Mouse (Mus musculus) thymus, postnatal 4 days (tissue): Measurements from ENCODE around the gene Rras2.

ENCODE experiments used
- DNase-seq: peaks from one replicate; pipeline ENCODE4 v3.0.0; 2021

Rras2 gene

GRCm38 (mm10) chr7:114110500-114110899, 7.1 kb downstream of the Rras2 start:
- DNase-seq = no peak

GRCm38 (mm10) chr7:114105886-114106285, 11.7 kb downstream of the Rras2 start:
- DNase-seq = no peak

- peak; percentile 65 for DNase-seq
These were observed 13.8 kb downstream of the Rras2 start for GRCm38 (mm10) chr7:114103629-114104347.

DNA sequence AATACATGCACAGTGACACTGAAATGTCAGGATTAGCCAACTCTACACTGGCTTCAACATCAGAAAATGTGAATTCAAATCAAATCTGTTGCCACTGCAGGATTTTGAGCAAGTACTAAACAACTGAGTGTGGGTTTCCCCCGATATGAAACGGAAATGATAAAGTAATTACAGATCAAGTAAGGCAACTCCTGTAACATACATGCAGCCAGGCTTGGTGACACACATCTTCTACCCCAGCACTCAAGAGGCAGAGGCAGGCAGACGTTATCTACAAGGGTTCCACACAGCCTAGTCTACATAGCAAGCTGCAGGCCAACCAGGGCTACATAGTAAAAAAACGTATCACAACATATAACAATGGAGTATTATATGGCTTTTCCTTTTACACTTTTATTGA, 14.4 kb downstream of the Rras2 start:
- DNase-seq = no peak

- no peak for DNase-seq
These were observed 15.0 kb downstream of the Rras2 start for GRCm38 (mm10) chr7:114102609-114103008.

- DNase-seq = no peak
These were observed 16.2 kb downstream of the Rras2 start for GRCm38 (mm10) chr7:114101412-114101811.

DNA sequence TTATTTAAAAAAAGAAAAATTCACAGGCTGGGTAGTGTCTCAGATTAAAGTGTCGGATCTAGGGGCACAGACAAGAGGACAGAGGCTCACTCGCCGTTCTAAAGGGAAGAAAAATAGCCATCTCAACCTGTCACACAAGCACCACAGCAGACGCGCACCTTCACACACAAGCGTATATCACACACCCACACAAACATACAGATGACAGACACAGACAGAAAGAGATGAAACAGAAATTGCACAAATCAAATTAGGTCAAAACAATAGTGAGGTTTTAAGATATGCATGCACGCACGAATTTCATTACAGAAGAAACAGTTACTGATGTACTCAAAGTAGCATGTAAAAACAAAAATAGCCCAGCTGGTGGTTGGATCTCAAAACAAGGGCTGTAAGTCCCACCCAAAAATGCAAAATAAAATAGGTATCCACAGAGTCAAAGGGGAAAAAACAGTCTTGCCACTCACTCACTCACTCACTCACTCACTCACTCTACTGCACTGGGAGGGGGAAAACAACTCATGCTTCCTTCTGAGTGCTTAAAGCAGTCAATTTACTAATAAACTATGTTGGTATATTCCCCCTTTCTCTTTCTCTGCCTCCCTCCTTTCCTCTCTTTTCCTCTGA, 23.9 kb downstream of the Rras2 start:
- no peak for DNase-seq

- no peak for DNase-seq
These were observed 26.6 kb downstream of the Rras2 start for GRCm38 (mm10) chr7:114090892-114091545.

DNA sequence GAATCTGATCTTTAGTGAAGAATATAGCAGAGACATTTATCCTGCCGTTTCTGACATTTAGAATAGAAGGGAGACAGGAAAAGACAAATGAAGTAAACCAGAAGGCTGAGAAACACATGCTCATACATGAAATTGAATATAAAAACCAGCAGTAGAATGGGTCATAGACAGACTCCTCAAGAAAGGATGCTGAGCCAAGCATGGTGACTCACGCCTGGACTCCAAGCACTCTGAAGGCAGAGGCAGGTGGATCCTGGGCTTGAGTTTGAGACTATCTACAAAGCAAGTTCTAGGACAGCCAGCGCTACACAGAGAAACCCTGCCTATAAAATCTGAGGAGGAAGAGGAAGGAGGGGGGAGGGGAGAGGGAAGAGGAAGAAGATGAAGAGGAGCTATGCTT, 27.4 kb downstream of the Rras2 start:
- no peak for DNase-seq

GRCm38 (mm10) chr7:114088918-114089317, 28.7 kb downstream of the Rras2 start:
- no peak for DNase-seq

- DNase-seq = peak; percentile 59
These were observed 29.6 kb downstream of the Rras2 start for GRCm38 (mm10) chr7:114087986-114088385.

DNA sequence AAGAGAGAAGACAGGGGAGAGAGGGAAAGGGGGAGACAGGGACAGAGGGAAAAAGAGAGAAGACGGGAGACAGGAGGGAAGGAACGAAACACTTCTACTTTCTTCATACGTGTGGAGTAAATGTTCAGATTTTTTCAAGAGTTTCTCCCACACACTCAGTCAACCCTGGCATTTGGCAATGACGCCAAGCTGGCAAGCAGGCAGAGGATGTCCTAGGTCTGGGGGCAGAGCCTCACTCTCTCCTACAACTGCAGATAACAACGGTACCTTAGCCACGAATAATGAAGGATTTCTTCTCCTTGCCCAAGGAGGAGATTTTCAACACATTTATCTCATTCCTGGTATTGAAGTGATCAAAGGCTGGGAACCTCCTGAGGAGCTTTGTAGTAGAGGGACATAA, 30.2 kb downstream of the Rras2 start:
- DNase-seq = no peak

DNA sequence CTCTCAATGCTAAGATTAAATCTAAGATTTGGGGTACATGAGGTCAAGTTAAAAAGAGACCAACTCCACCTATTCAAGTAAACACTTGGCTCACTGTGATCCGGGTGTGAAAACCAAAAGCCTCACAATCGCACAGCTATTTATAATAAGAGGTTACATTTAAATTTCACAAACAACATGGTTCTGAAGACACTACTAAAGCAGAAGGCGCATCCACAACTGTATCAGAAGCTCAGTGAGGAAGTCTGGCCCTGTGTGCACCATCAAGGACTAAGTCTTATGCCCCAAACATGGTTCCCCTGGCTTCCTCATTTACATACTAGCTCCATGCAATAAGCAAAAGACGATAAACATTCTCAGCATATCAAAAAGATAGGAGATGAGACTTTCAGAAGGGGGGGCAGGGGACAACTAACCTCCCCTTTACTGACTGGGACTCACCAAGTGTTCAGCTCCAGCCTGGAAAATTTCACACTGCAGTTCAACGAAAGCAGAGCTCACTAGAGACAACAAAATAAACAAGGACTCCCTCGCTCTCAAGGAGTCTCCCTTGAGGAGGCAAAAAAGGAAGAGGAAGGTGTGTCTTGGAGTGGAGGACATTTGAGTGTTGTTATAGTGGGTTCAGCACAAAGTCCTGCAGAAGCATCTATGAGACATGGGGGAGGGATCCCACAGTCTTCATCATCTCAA, 31.4 kb downstream of the Rras2 start:
- no peak for DNase-seq

DNA sequence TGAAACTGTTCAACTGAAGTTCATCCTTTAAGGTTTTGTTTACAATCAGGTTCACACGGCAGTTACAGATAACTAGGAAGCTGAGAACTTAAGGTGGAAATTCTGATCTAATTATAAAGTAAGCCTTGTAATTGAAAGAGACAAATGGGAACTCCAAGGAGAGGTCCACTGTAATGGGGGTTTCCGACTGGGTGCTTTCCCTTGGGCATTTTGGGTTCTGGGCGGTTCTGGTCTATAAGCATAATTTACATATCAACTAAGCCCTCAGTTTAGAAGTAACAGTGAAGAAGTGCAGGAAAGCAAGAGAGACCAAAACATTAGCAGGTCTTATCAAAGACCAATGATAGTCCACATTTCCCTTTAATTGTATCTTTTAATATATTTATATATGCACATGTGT, 33.8 kb downstream of the Rras2 start:
- no peak for DNase-seq

DNA sequence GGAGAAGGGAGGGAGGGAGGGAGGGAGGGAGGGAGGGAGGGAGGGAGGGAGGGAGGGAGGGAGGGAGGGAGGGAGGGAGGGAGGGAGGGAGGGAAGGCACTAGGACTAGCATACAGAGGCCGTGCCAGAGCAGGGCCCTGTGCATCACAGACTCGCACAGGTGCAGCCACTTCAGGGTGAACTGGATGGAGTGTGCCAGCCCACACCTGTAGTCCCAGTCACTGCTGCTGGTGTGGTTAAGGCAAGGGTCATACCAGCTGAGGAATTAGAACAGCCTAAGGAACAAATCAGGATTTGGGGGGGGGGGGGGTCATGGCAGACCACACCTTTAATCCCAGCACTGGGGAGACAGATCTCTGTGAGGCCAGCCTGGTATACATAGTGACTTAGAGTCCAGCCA, 34.5 kb downstream of the Rras2 start:
- DNase-seq = no peak

GRCm38 (mm10) chr7:114081633-114082420, 35.8 kb downstream of the Rras2 start:
- no peak for DNase-seq

- no peak for DNase-seq
These were observed 37.3 kb downstream of the Rras2 start for GRCm38 (mm10) chr7:114080250-114080649.

- no peak for DNase-seq
These were observed 38.2 kb downstream of the Rras2 start for GRCm38 (mm10) chr7:114079343-114079742.

- DNase-seq = no peak
These were observed 43.0 kb downstream of the Rras2 start for GRCm38 (mm10) chr7:114074595-114074994.

- no peak for DNase-seq
These were observed 43.4 kb downstream of the Rras2 start for GRCm38 (mm10) chr7:114074133-114074532.

DNA sequence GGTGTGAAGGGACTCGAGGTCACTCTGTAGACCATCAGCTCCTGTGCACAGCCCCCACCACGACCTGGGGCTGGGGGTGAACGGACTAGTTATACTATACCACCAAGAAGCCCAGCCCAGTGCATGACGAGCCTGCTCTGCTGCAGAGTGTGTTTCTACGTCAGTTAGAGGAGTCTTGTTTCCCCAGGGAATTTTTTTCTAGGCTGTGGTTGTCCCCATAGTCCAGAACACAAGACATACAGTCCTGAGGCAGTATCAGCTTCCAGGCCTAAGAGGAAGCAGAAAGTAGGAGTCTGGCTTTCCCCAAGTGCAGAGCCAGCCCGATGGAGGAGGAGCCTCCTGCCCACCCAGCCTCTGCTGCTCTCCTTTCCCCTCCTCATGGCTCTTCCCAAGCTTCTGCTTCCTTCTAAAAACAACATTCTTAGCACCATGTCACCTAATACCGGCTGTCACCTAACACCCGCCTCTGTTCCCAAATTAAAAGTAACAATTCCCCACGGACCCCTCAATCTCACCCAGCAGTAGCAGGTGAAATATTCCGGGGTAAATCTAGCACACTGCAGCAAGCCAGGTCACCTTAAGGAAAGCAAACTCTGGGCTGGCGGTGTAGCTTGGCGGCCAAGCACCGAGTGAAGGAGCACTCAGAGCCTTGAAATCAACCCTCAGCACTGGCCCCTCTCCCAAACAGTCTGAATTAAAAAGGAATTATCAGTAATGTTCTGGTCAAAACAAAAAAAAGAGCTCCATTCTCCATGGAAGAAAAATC, 45.5 kb downstream of the Rras2 start:
- no peak for DNase-seq

DNA sequence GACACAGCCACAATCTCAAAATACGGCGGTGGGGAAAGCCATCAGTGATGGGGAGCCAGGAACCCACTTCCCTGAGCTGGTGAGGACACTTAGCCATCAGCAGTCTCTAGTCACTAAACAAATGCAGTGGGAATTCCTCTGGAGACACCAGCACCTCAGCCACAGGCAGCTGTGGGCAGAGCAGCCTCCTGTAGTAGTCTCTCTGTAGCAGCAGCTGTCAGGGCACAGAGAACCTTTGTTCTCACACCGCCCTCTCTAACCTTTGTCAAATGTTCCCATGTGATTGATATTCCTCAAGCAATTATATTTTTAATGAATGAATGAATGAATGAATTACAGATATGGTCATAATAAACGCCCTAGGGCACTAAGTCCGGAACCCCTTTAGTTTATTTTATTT, 46.2 kb downstream of the Rras2 start:
- DNase-seq = no peak
